Mouse (Mus musculus): ENCODE data around the gene Olfr568. TPM values are rescaled to one million over a fixed set of nuclear protein-coding genes. Genes with fewer than 3 reads are reported as not detected.

Gene Olfr568
- polyA plus RNA-seq (2017; shearing (Covaris generic)) = under 1 TPM in 1 of 2 experiments, not detected in 1; 0.91 TPM

GRCm38 (mm10) chr7:102876822-102877221 lies at the start of gene Olfr568:
TSS of gene Olfr568 (plus strand) at chr7:102877122.

GRCm38 (mm10) chr7:102858665-102859064 lies 18.3 kb upstream of the Olfr568 start, which contains the start of gene Olfr566:
TSS of gene Olfr566 (minus strand) at chr7:102858765.

GRCm38 (mm10) chr7:102890782-102891181 lies 13.9 kb downstream of the Olfr568 start, which contains the start of gene Olfr569:
TSS of gene Olfr569 (minus strand) at chr7:102890882.

GRCm38 (mm10) chr7:102917032-102917875 lies 40.3 kb downstream of the Olfr568 start, which contains the start of gene Olfr571:
TSS of gene Olfr571 (minus strand) at chr7:102917536.

GRCm38 (mm10) chr7:102924109-102924508 lies 47.2 kb downstream of the Olfr568 start, which contains the start of gene Olfr572:
TSS of gene Olfr572 (plus strand) at chr7:102924409.

Other genes with a start within 250 kb of the Olfr568 start
- gene Olfr554, start 238.7 kb upstream of the Olfr568 start, polyA plus RNA-seq (2017; shearing (Covaris generic)) = 1 to 10 TPM in 1 of 2 experiments, under 1 TPM in 1; 0.71 to 1.7 TPM
- gene Olfr555, start 218.3 kb upstream of the Olfr568 start, polyA plus RNA-seq (2017; shearing (Covaris generic)) = not detected
- gene Olfr556, start 212.2 kb upstream of the Olfr568 start, polyA plus RNA-seq (2017; shearing (Covaris generic)) = under 1 TPM in 1 of 2 experiments, not detected in 1; 0.30 TPM
- gene Trim68, start 189.8 kb upstream of the Olfr568 start, polyA plus RNA-seq (2017; shearing (Covaris generic)) = 10 to 100 TPM; 12.4 to 17.0 TPM
- gene Olfr557, start 181.2 kb upstream of the Olfr568 start, polyA plus RNA-seq (2017; shearing (Covaris generic)) = under 1 TPM in 1 of 2 experiments, not detected in 1; 0.24 TPM
- gene Olfr558, start 174.9 kb upstream of the Olfr568 start, polyA plus RNA-seq (2017; shearing (Covaris generic)) = not detected
- not detected for gene Olfr33, start 158.1 kb upstream of the Olfr568 start, polyA plus RNA-seq (2017; shearing (Covaris generic))
- gene Olfr559, start 149.6 kb upstream of the Olfr568 start, polyA plus RNA-seq (2017; shearing (Covaris generic)) = 1 to 10 TPM in 1 of 2 experiments, not detected in 1; 1.5 TPM
- gene Olfr560, start 117.8 kb upstream of the Olfr568 start, polyA plus RNA-seq (2017; shearing (Covaris generic)) = not detected
- gene Olfr78, start 117.7 kb upstream of the Olfr568 start, polyA plus RNA-seq (2017; shearing (Covaris generic)) = not detected
- gene Olfr561, start 105.9 kb upstream of the Olfr568 start, polyA plus RNA-seq (2017; shearing (Covaris generic)) = not detected
- under 1 TPM in 1 of 2 experiments, not detected in 1; 0.49 TPM for gene Olfr564, start 73.6 kb upstream of the Olfr568 start, polyA plus RNA-seq (2017; shearing (Covaris generic))
- not detected for gene Olfr566, start 18.4 kb upstream of the Olfr568 start, polyA plus RNA-seq (2017; shearing (Covaris generic))
- gene Olfr569, start 13.8 kb downstream of the Olfr568 start, polyA plus RNA-seq (2017; shearing (Covaris generic)) = under 1 TPM in 1 of 2 experiments, not detected in 1; 0.05 TPM
- not detected for gene Olfr570, start 17.5 kb downstream of the Olfr568 start, polyA plus RNA-seq (2017; shearing (Covaris generic))
- gene Olfr571, start 40.4 kb downstream of the Olfr568 start, polyA plus RNA-seq (2017; shearing (Covaris generic)) = under 1 TPM in 1 of 2 experiments, not detected in 1; 0.07 TPM
- not detected for gene Olfr572, start 47.3 kb downstream of the Olfr568 start, polyA plus RNA-seq (2017; shearing (Covaris generic))
- gene Olfr573-ps1, start 65.5 kb downstream of the Olfr568 start, polyA plus RNA-seq (2017; shearing (Covaris generic)) = under 1 TPM in 1 of 2 experiments, not detected in 1; 0.48 TPM
- gene Olfr574, start 71.3 kb downstream of the Olfr568 start, polyA plus RNA-seq (2017; shearing (Covaris generic)) = not detected
- gene Olfr575, start 81.7 kb downstream of the Olfr568 start, polyA plus RNA-seq (2017; shearing (Covaris generic)) = not detected
- gene Olfr576, start 85.5 kb downstream of the Olfr568 start, polyA plus RNA-seq (2017; shearing (Covaris generic)) = under 1 TPM in 1 of 2 experiments, not detected in 1; 0.13 TPM
- under 1 TPM; 0.22 to 0.67 TPM for gene Olfr577, start 98.8 kb downstream of the Olfr568 start, polyA plus RNA-seq (2017; shearing (Covaris generic))
- not detected for gene Olfr578, start 112.2 kb downstream of the Olfr568 start, polyA plus RNA-seq (2017; shearing (Covaris generic))
- not detected for gene Olfr582, start 160.9 kb downstream of the Olfr568 start, polyA plus RNA-seq (2017; shearing (Covaris generic))
- not detected for gene Olfr583, start 174.2 kb downstream of the Olfr568 start, polyA plus RNA-seq (2017; shearing (Covaris generic))
- not detected for gene Olfr584, start 204.8 kb downstream of the Olfr568 start, polyA plus RNA-seq (2017; shearing (Covaris generic))
- not detected for gene Olfr585, start 220.6 kb downstream of the Olfr568 start, polyA plus RNA-seq (2017; shearing (Covaris generic))
- not detected for gene Olfr586, start 248.5 kb downstream of the Olfr568 start, polyA plus RNA-seq (2017; shearing (Covaris generic))

Data from inflammation-experienced regulatory T-cells (primary cell).